Mouse (Mus musculus): ENCODE results near the gene Rab3b. TPM values are rescaled to one million over a fixed set of nuclear protein-coding genes. Genes with fewer than 3 reads are reported as not detected.

Gene Rab3b
- polyA plus RNA-seq, 1 experiment from 2014 or later: 9.8 TPM

- H3K4me2 ChIP-seq (ENCODE audit: low read depth, low read length): no peak overlapping the region
- no peaks in the 10 kb centered on the region for H3K9me3 ChIP-seq (ENCODE audit: control insufficient read depth, low read length)
- H3K4me1 ChIP-seq (ENCODE audit: control insufficient read depth, insufficient read depth, low read length): no peaks in the 10 kb centered on the region
- no peaks in the 10 kb centered on the region for H3K27me3 ChIP-seq (replicated peaks; ENCODE audit: control insufficient read depth, insufficient read depth, low read length)
- ATAC-seq: no peak
- no peaks in the 10 kb centered on the region for H3K36me3 ChIP-seq (ENCODE audit: control insufficient read depth, insufficient read depth, low read length)
- H3K27ac ChIP-seq (ENCODE audit: low read length): no peak overlapping the region
- no peak overlapping the region for H3K9ac ChIP-seq (ENCODE audit: low read depth, low read length)
- no peak overlapping the region for H3K4me3 ChIP-seq (ENCODE audit: low read length)
- 68% methylated on average over 12 of the region's 12 CpGs for WGBS
These were observed 59.2 kb downstream of the Rab3b start for GRCm38 (mm10) chr4:108937848-108938771.

GRCm38 (mm10) chr4:108940681-108941473, 62.0 kb downstream of the Rab3b start:
- 80% methylated on average over 17 of the region's 17 CpGs for WGBS
- Histone ChIP-seq H3K4me2 (ENCODE audit: low read depth, low read length) (no peak overlapping the region), H3K9ac (ENCODE audit: low read depth, low read length) (no peak overlapping the region), H3K4me3 (ENCODE audit: low read length) (no peak overlapping the region), H3K36me3 (ENCODE audit: control insufficient read depth, insufficient read depth, low read length) (no peaks in the 10 kb centered on the region), H3K4me1 (ENCODE audit: control insufficient read depth, insufficient read depth, low read length) (no peaks in the 10 kb centered on the region), H3K27me3 (replicated peaks; ENCODE audit: control insufficient read depth, insufficient read depth, low read length) (no peaks in the 10 kb centered on the region), H3K27ac (ENCODE audit: low read length) (no peak overlapping the region), H3K9me3 (ENCODE audit: control insufficient read depth, low read length) (no peaks in the 10 kb centered on the region)
- no peak for ATAC-seq

- Histone ChIP-seq H3K9ac (ENCODE audit: low read depth, low read length) (no peak overlapping the region), H3K4me2 (ENCODE audit: low read depth, low read length) (no peak overlapping the region), H3K27me3 (replicated peaks; ENCODE audit: control insufficient read depth, insufficient read depth, low read length) (no peaks in the 10 kb centered on the region), H3K9me3 (ENCODE audit: control insufficient read depth, low read length) (no peaks in the 10 kb centered on the region), H3K4me1 (ENCODE audit: control insufficient read depth, insufficient read depth, low read length) (no peaks in the 10 kb centered on the region), H3K27ac (ENCODE audit: low read length) (no peak overlapping the region), H3K36me3 (ENCODE audit: control insufficient read depth, insufficient read depth, low read length) (no peaks in the 10 kb centered on the region), H3K4me3 (ENCODE audit: low read length) (no peak overlapping the region)
- no peak for ATAC-seq
- WGBS: 89% methylated on average over 4 of the region's 4 CpGs
These were observed 63.3 kb downstream of the Rab3b start for GRCm38 (mm10) chr4:108942171-108942570.

GRCm38 (mm10) chr4:108942986-108943720, 64.3 kb downstream of the Rab3b start:
- ATAC-seq: peak; percentile 40; the same call in 1 of the 2 replicates
- Histone ChIP-seq H3K4me3 (ENCODE audit: low read length) (no peak overlapping the region), H3K9me3 (ENCODE audit: control insufficient read depth, low read length) (no peaks in the 10 kb centered on the region), H3K36me3 (ENCODE audit: control insufficient read depth, insufficient read depth, low read length) (no peaks in the 10 kb centered on the region), H3K4me2 (ENCODE audit: low read depth, low read length) (no peak overlapping the region), H3K27me3 (replicated peaks; ENCODE audit: control insufficient read depth, insufficient read depth, low read length) (no peaks in the 10 kb centered on the region), H3K27ac (ENCODE audit: low read length) (no peak overlapping the region), H3K4me1 (ENCODE audit: control insufficient read depth, insufficient read depth, low read length) (no peaks in the 10 kb centered on the region), H3K9ac (ENCODE audit: low read depth, low read length) (no peak overlapping the region)
- 71% methylated on average over 11 of the region's 11 CpGs for WGBS

- no peak overlapping the region for H3K4me2 ChIP-seq (ENCODE audit: low read depth, low read length)
- WGBS: 90% methylated on average over 7 of the region's 7 CpGs
- ATAC-seq: no peak
- H3K9ac ChIP-seq (ENCODE audit: low read depth, low read length): no peak overlapping the region
- H3K4me3 ChIP-seq (ENCODE audit: low read length): no peak overlapping the region
- no peaks in the 10 kb centered on the region for H3K27me3 ChIP-seq (replicated peaks; ENCODE audit: control insufficient read depth, insufficient read depth, low read length)
- H3K36me3 ChIP-seq (ENCODE audit: control insufficient read depth, insufficient read depth, low read length): no peaks in the 10 kb centered on the region
- no peaks in the 10 kb centered on the region for H3K9me3 ChIP-seq (ENCODE audit: control insufficient read depth, low read length)
- H3K27ac ChIP-seq (ENCODE audit: low read length): no peak overlapping the region
- no peaks in the 10 kb centered on the region for H3K4me1 ChIP-seq (ENCODE audit: control insufficient read depth, insufficient read depth, low read length)
These were observed 70.3 kb downstream of the Rab3b start for GRCm38 (mm10) chr4:108949168-108949567.

- H3K4me3 ChIP-seq (ENCODE audit: low read length): no peak overlapping the region
- H3K27ac ChIP-seq (ENCODE audit: low read length): no peak overlapping the region
- WGBS: 94% methylated on average over 1 of the region's 1 CpGs
- H3K4me2 ChIP-seq (ENCODE audit: low read depth, low read length): no peak overlapping the region
- ATAC-seq: no peak
- H3K9ac ChIP-seq (ENCODE audit: low read depth, low read length): no peak overlapping the region
- H3K9me3 ChIP-seq (ENCODE audit: control insufficient read depth, low read length): no peaks in the 10 kb centered on the region
- H3K36me3 ChIP-seq (ENCODE audit: control insufficient read depth, insufficient read depth, low read length): no peaks in the 10 kb centered on the region
- no peaks in the 10 kb centered on the region for H3K27me3 ChIP-seq (replicated peaks; ENCODE audit: control insufficient read depth, insufficient read depth, low read length)
- H3K4me1 ChIP-seq (ENCODE audit: control insufficient read depth, insufficient read depth, low read length): no peaks in the 10 kb centered on the region
These were observed 71.3 kb downstream of the Rab3b start for GRCm38 (mm10) chr4:108950201-108950600.

GRCm38 (mm10) chr4:108951663-108952062, 72.8 kb downstream of the Rab3b start:
- Histone ChIP-seq H3K36me3 (ENCODE audit: control insufficient read depth, insufficient read depth, low read length) (no peaks in the 10 kb centered on the region), H3K4me1 (ENCODE audit: control insufficient read depth, insufficient read depth, low read length) (no peaks in the 10 kb centered on the region), H3K27ac (ENCODE audit: low read length) (no peak overlapping the region), H3K4me3 (ENCODE audit: low read length) (no peak overlapping the region), H3K27me3 (replicated peaks; ENCODE audit: control insufficient read depth, insufficient read depth, low read length) (no peaks in the 10 kb centered on the region), H3K4me2 (ENCODE audit: low read depth, low read length) (no peak overlapping the region), H3K9ac (ENCODE audit: low read depth, low read length) (no peak overlapping the region), H3K9me3 (ENCODE audit: control insufficient read depth, low read length) (no peaks in the 10 kb centered on the region)
- 81% methylated on average over 4 of the region's 4 CpGs for WGBS
- no peak for ATAC-seq

- WGBS: 89% methylated on average over 3 of the region's 3 CpGs
- H3K36me3 ChIP-seq (ENCODE audit: control insufficient read depth, insufficient read depth, low read length): no peaks in the 10 kb centered on the region
- no peak for ATAC-seq
These were observed 80.8 kb downstream of the Rab3b start for GRCm38 (mm10) chr4:108959696-108960095.

More at GRCm38 (mm10) chr4:108959696-108960095, 80.8 kb downstream of the Rab3b start:
- Histone ChIP-seq H3K4me3 (ENCODE audit: low read length) (no peak overlapping the region), H3K4me1 (ENCODE audit: control insufficient read depth, insufficient read depth, low read length) (no peaks in the 10 kb centered on the region), H3K9ac (ENCODE audit: low read depth, low read length) (no peak overlapping the region), H3K4me2 (ENCODE audit: low read depth, low read length) (no peak overlapping the region), H3K27ac (ENCODE audit: low read length) (no peak overlapping the region), H3K9me3 (ENCODE audit: control insufficient read depth, low read length) (no peaks in the 10 kb centered on the region), H3K27me3 (replicated peaks; ENCODE audit: control insufficient read depth, insufficient read depth, low read length) (no peaks in the 10 kb centered on the region)

Data from intestine, embryonic 16.5 days (tissue).